Mouse (Mus musculus) C2C12 (cell line): ENCODE results near the gene En2. TPM values are rescaled to one million over a fixed set of nuclear protein-coding genes. Genes with fewer than 3 reads are reported as not detected.

Source experiments
- H3K27me3 ChIP-seq: one replicate; pipeline ENCODE4 v1.6.1; 2011; ENCODE audit not compliant: control insufficient read depth, insufficient read depth, insufficient read length
- H3K36me3 ChIP-seq: one replicate; pipeline ENCODE4 v1.6.1; 2011; ENCODE audit not compliant: control insufficient read depth, insufficient read depth
- H3K4me3 ChIP-seq: one replicate; pipeline ENCODE4 v1.5.1; 2011; ENCODE audit warnings: mild to moderate bottlenecking, control low read depth; ENCODE audit not compliant: poor library complexity, insufficient read depth, severe bottlenecking
- H3K79me2 ChIP-seq: one replicate; pipeline ENCODE4 v1.6.1; 2011; ENCODE audit not compliant: control insufficient read depth, insufficient read depth
- H3K79me3 ChIP-seq: one replicate; pipeline ENCODE4 v1.6.1; 2011; ENCODE audit warnings: low read depth, control low read depth
- H3ac ChIP-seq: one replicate; pipeline ENCODE3; 2011; ENCODE audit warnings: low read depth; ENCODE audit not compliant: control insufficient read depth, insufficient read length
- CEBPB ChIP-seq: IDR thresholded peaks from one replicate; pipeline ENCODE4 v1.6.1; 2011; ENCODE audit warnings: low read depth, mild to moderate bottlenecking, control low read depth, moderate library complexity
- CTCF ChIP-seq: IDR thresholded peaks from one replicate; pipeline ENCODE4 v1.5.1; 2011; ENCODE audit not compliant: control insufficient read depth, insufficient read depth, insufficient read length
- FOSL1 ChIP-seq: IDR thresholded peaks from one replicate; pipeline ENCODE4 v1.8.0; 2011; ENCODE audit warnings: mild to moderate bottlenecking, low read length; ENCODE audit not compliant: poor library complexity, insufficient read depth, severe bottlenecking
- MAX ChIP-seq: IDR thresholded peaks from one replicate; pipeline ENCODE4 v1.6.1; 2011; ENCODE audit warnings: mild to moderate bottlenecking, control low read depth
- MYOD1 ChIP-seq: IDR thresholded peaks from one replicate; pipeline ENCODE4 v1.6.1; 2011; ENCODE audit warnings: low read depth; ENCODE audit not compliant: control insufficient read depth, insufficient read length
- MYOG ChIP-seq: IDR thresholded peaks from one replicate; pipeline ENCODE4 v1.6.1; 2011; ENCODE audit not compliant: control insufficient read depth, insufficient read length; ENCODE audit errors: extremely low read depth
- USF1 ChIP-seq: IDR thresholded peaks from one replicate; pipeline ENCODE4 v1.6.1; 2011; ENCODE audit warnings: low read depth, mild to moderate bottlenecking, control low read depth, moderate library complexity
- polyA plus RNA-seq: library from polyadenylated mRNA; unstranded; fragments of >200 nt; fragmentation: generic; extraction: Trizol; gene quantifications from one replicate; pipeline ENCODE4 v1.2.1, GENCODE M21; 2012; ENCODE audit warnings: missing spikeins

En2 gene
- polyA plus RNA-seq, 1 experiment = not detected

- H3K79me2 ChIP-seq = no peaks in the 10 kb centered on the region
- no peaks in the 10 kb centered on the region for H3K79me3 ChIP-seq
- H3K4me3 ChIP-seq = no peak overlapping the region
- H3ac ChIP-seq = no peak overlapping the region
- H3K27me3 ChIP-seq = peaks cover 33% of the 10 kb centered on the region
- TF ChIP-seq USF1 (no peak), CTCF (no peak)
- no peaks in the 10 kb centered on the region for H3K36me3 ChIP-seq
These were observed 20.9 kb upstream of the En2 start for GRCm38 (mm10) chr5:28144555-28144954.

GRCm38 (mm10) chr5:28146018-28146417 lies 19.5 kb upstream of the En2 start:
- H3K36me3 ChIP-seq = no peaks in the 10 kb centered on the region
- H3K79me3 ChIP-seq = no peaks in the 10 kb centered on the region
- no peaks in the 10 kb centered on the region for H3K79me2 ChIP-seq
- no peak overlapping the region for H3ac ChIP-seq
- H3K27me3 ChIP-seq = peaks cover 40% of the 10 kb centered on the region
- TF ChIP-seq USF1 (no peak), FOSL1 (no peak), MAX (no peak), MYOG (no peak), CEBPB (no peak), CTCF (no peak), MYOD1 (no peak)
- no peak overlapping the region for H3K4me3 ChIP-seq

GRCm38 (mm10) chr5:28148473-28148872 lies 17.0 kb upstream of the En2 start:
- TF ChIP-seq CEBPB (no peak), CTCF (no peak), MYOG (no peak)
- H3ac ChIP-seq = no peak overlapping the region
- H3K79me3 ChIP-seq = no peaks in the 10 kb centered on the region
- no peaks in the 10 kb centered on the region for H3K79me2 ChIP-seq
- peaks cover 40% of the 10 kb centered on the region for H3K27me3 ChIP-seq
- no peaks in the 10 kb centered on the region for H3K36me3 ChIP-seq
- H3K4me3 ChIP-seq = no peak overlapping the region

GRCm38 (mm10) chr5:28149436-28149835 lies 16.1 kb upstream of the En2 start:
- Histone ChIP-seq H3K27me3 (peaks cover 34% of the 10 kb centered on the region), H3K36me3 (no peaks in the 10 kb centered on the region), H3K79me3 (no peaks in the 10 kb centered on the region), H3ac (no peak overlapping the region), H3K79me2 (no peaks in the 10 kb centered on the region), H3K4me3 (no peak overlapping the region)
- no peak for TF ChIP-seq CEBPB
- TF ChIP-seq FOSL1 = no peak
- TF ChIP-seq USF1 = no peak
- TF ChIP-seq MAX = no peak
- no peak for TF ChIP-seq MYOG
- TF ChIP-seq CTCF = no peak
- no peak for TF ChIP-seq MYOD1

GRCm38 (mm10) chr5:28157044-28157730 lies 8.3 kb upstream of the En2 start:
- Histone ChIP-seq H3K36me3 (no peaks in the 10 kb centered on the region), H3K79me3 (no peaks in the 10 kb centered on the region), H3K4me3 (no peak overlapping the region), H3ac (no peak overlapping the region), H3K79me2 (no peaks in the 10 kb centered on the region), H3K27me3 (peaks cover 56% of the 10 kb centered on the region)
- no peak for TF ChIP-seq CTCF
- TF ChIP-seq MAX = no peak
- TF ChIP-seq FOSL1 = no peak
- TF ChIP-seq CEBPB = no peak
- no peak for TF ChIP-seq MYOD1
- TF ChIP-seq MYOG = no peak
- no peak for TF ChIP-seq USF1

- no peaks in the 10 kb centered on the region for H3K79me2 ChIP-seq
- peaks cover 61% of the 10 kb centered on the region for H3K27me3 ChIP-seq
- H3K36me3 ChIP-seq = no peaks in the 10 kb centered on the region
- TF ChIP-seq MYOG (no peak), CTCF (no peak), CEBPB (no peak), USF1 (no peak), MYOD1 (no peak), MAX (no peak), FOSL1 (no peak)
- no peak overlapping the region for H3ac ChIP-seq
- no peak overlapping the region for H3K4me3 ChIP-seq
- no peaks in the 10 kb centered on the region for H3K79me3 ChIP-seq
These were observed 7.7 kb upstream of the En2 start for GRCm38 (mm10) chr5:28157781-28158180.
